26 mouse cellular contexts compared by ENCODE assay signal in the genomic region with DNA sequence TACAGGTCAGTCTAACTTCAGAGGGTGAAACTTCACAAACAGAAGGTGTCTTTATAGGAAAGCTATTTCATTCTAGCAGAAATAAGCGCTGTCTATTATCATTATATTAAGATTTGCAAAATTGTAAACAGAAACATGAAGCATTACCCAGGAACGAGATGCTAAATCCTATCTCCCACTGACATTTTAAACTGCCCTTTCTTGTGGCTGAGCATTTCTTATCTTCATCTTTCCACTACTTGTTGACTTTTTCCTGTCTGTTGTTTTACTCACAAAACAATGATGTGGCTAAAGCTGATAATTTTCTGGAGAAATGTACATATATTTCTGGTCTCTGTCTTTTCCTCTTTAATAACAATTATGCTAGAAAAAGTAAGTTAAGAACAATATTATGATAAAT.
"Had no signal": no experiment of that assay in that cellular context is flagged by ENCODE, and none has a peak within 500 bp of the region (broad histone marks: within the 10 kb centered on the region; RNA-seq: fewer than 3 reads in every experiment).

No protein-coding gene starts in this region.

- H3K36me3 ChIP-seq: heart, embryonic 13.5 days; heart, embryonic 15.5 days; hindbrain, embryonic 13.5 days; hindbrain, embryonic 15.5 days; kidney, embryonic 15.5 days; limb, embryonic 10.5 days; limb, embryonic 12.5 days; liver, embryonic 12.5 days had no signal

- H3K27me3 ChIP-seq: heart, embryonic 13.5 days; heart, embryonic 15.5 days; hindbrain, embryonic 13.5 days; hindbrain, embryonic 15.5 days; kidney, embryonic 15.5 days; limb, embryonic 12.5 days; liver, embryonic 12.5 days had no signal

- H3K27ac ChIP-seq: gastrocnemius, adult 2 months; heart, adult 2 months; heart, embryonic 13.5 days; heart, embryonic 15.5 days; hindbrain, embryonic 13.5 days; hindbrain, embryonic 15.5 days; hindbrain, postnatal 0 days; kidney, embryonic 15.5 days; kidney, postnatal 0 days; left cerebral cortex, adult 2 months; limb, embryonic 10.5 days; limb, embryonic 12.5 days; liver, embryonic 12.5 days had no signal

- H3K9me3 ChIP-seq: heart, embryonic 13.5 days; heart, embryonic 15.5 days; hindbrain, embryonic 13.5 days; hindbrain, embryonic 15.5 days; kidney, embryonic 15.5 days; limb, embryonic 10.5 days; limb, embryonic 12.5 days; liver, embryonic 12.5 days had no signal

- ATAC-seq: hindbrain, postnatal 0 days; intestine, embryonic 16.5 days; liver, embryonic 12.5 days had no signal

- H3K9ac ChIP-seq: heart, embryonic 13.5 days; heart, embryonic 15.5 days; hindbrain, embryonic 13.5 days; hindbrain, embryonic 15.5 days; kidney, embryonic 15.5 days; limb, embryonic 12.5 days; liver, embryonic 12.5 days had no signal

- H3K4me1 ChIP-seq: heart, embryonic 13.5 days; heart, embryonic 15.5 days; kidney, embryonic 15.5 days; liver, embryonic 12.5 days had no signal

- DNase-seq: gastrocnemius, adult 2 months; gastrocnemius, postnatal 14 days; gastrocnemius, postnatal 36 days; heart, adult 11 months; heart, adult 2 months; heart, postnatal 14 days; heart, postnatal 36 days; kidney, adult 11 months; kidney, adult 2 months; kidney, adult 9 months; kidney, postnatal 14 days; kidney, postnatal 36 days; liver had no signal

- H3K4me2 ChIP-seq: heart, embryonic 11.5 days; heart, embryonic 13.5 days; heart, embryonic 15.5 days; hindbrain, embryonic 13.5 days; hindbrain, embryonic 15.5 days; kidney, embryonic 15.5 days; limb, embryonic 12.5 days; liver, embryonic 12.5 days had no signal

- H3K4me3 ChIP-seq: gastrocnemius, adult 2 months; heart, adult 2 months; heart, embryonic 13.5 days; heart, embryonic 15.5 days; hindbrain, embryonic 13.5 days; hindbrain, embryonic 15.5 days; kidney, embryonic 15.5 days; left cerebral cortex, adult 2 months; limb, embryonic 10.5 days; limb, embryonic 12.5 days; liver, embryonic 12.5 days had no signal
